Mouse (Mus musculus) T-cell, adult 66 days (primary cell): ENCODE measurements around the gene Trim30b. TPM values are rescaled to one million over a fixed set of nuclear protein-coding genes. Genes with fewer than 3 reads are reported as not detected.

Experiments
- total RNA-seq, 2 experiments: library from RNA; stranded (reverse); gene quantifications; 3 replicates in 1 of 2; 4 replicates in 1 of 2; pipeline ENCODE4 v1.2.4; 2023

Gene Trim30b
- total RNA-seq, result under 1 TPM; 0.35 to 0.36 TPM

DNA sequence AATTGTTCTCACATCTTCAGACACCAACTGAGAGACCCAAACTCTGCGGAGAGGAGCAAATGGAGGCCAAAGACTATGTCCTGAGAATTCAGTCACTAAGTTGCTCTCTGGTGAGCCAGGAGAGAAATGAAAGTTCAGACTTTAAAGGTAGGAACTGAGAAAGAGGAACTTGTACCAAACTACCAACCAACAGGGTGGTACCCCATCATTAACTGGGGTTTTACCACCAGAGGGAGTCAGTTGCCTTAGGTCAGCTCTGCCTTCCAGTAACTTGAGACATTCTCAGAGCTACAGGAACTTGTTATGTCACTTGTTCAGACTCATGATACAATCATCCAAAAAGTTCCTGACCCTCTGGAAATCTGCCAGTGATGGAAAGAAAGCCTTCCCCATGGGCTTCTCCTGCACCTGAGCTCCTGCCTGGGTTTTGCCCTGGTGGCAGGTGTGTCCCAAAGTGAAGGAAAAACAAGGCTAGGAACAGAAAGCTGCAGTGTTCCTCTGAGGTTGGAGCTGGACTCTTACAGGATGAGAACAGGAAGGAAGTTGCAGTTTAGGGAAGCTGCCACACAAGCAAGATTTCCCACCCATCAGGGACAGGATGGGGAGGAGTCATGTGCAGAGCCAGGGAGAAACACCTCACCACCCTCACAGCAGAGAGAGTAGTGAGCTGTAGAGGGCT lies at the start of gene Trim30b:
Trim30b (minus strand) TSS at position 149 of the 679 bp plus-strand sequence.

DNA sequence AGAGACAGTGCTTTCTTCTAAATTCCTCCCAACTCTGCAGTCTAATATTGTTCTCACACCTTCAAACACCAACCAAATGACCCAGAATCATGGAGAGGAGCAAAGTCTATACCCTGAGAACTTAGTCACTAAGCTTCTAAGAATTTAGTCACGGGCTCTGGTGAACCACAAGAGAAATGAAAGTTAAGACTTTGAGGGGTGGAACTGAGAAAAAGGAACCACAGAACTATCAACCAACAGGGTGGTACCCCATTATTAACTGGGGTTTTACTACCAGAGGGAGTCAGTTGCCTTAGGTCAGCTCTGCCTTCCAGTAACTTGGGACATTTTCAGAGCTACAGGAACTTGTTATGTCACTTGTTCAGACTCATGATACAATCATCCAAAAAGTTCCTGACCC lies 31.0 kb upstream of the Trim30b start, which contains the start of gene Trim30c:
Trim30c (minus strand) TSS at position 140 of the 400 bp plus-strand sequence.

DNA sequence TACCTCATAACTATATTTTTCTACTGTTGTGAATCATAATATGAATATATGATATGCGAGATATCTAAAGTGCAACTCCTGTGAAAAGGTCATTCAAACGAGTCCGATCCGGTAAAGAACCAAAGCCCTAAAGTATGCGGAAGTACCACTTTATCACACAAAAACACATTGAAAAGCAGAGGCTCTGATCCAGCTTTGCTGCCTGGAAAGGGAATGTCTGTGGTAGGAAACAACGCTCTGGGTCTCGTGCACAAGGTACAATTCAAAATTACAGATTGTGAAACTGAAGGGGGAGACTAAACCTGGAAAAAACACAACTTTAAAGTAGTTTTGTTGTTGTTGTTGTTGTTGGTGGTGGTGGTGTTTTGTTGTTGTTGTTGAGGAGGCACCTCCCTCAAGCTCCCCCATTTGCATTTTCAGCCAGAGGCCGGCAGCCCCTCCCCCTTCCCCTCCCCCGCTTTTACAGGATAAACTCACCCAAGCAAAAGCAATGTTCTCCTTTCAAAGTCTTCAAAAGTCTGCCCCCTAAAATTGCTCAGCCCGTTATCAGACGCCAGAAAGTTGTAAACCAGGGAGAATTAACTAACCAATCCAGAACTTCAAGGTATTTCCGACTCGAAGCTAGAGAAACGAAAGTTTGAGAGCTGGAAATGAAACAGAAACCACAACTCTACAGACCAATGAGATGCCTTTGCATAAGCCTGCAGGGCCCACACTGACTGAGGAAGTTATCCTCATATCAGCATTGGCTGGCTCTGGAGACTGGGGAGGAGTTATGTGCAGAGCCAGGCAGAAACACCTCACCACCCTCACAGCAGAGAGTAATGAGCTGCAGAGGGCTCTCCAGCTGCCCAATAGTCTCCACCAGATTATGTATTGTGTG lies 16.7 kb downstream of the Trim30b start, which contains the start of gene Trim12c:
Trim12c (minus strand) TSS at position 646 of the 883 bp plus-strand sequence.

DNA sequence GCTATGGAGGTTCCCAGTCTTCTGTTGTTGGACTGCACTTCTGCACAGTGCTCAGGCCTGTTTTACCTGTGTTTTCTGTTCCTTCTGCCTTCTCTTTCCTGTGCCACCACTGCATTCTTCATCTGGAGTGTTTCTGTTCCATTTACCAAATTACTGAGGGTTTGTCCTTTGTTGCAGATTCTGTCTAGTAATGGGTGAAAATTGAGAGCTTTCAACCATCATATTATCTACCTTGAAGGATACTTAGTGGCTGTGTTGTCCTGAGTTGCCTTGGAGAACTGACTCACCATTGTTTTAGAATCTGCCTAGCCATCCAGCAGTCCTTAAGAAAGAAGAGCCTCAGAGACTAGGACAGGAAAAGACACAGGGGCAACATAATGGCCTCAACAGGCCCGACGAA lies 40.5 kb downstream of the Trim30b start, which contains the start of gene Trim34b:
Trim34b (plus strand) TSS at position 301 of the 400 bp plus-strand sequence.

DNA sequence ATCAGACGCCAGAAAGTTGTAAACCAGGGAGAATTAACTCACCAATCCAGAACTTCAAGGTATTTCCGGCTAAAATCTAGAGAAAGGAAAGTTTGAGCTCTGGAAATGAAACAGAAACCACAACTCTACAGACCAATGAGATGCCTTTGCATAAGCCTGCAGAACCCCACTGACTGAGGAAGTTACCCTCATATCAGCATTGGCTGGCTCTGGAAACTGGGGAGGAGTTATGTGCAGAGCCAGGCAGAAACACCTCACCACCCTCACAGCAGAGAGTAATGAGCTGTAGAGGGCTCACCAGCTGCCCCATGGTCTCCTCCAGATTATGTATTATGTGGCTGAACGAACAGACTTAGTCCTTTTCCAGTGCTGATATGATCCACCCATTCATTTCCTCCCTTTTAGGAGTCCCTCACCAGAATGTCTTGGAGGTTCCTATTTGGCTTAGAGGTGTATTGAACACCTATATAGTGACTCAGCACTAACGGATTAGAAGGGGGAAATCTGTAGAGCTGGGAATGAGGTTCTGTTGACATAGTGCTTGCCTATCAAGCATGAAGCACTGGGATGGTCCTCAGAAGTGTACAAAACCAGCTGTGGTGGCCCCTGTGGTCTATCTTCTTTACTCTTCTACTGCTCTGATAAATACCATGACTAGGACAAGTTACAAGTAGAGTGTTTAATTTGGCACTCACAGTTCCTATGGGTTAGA lies 54.2 kb downstream of the Trim30b start, which contains the start of gene Trim12a:
Trim12a (minus strand) TSS at position 98 of the 712 bp plus-strand sequence.

Other genes with a start within 250 kb of the Trim30b start
- not detected for gene Ubqln5, start 240.1 kb downstream of the Trim30b start, total RNA-seq
- not detected for gene Olfr643, start 232.5 kb downstream of the Trim30b start, total RNA-seq
- not detected for gene Ubqln3, start 226.6 kb downstream of the Trim30b start, total RNA-seq
- gene Ubqlnl, start 219.3 kb downstream of the Trim30b start, total RNA-seq, result not detected
- not detected for gene Olfm5, start 205.1 kb downstream of the Trim30b start, total RNA-seq
- gene Olfr648, start 186.5 kb downstream of the Trim30b start, total RNA-seq, result not detected
- gene Olfr649, start 173.9 kb downstream of the Trim30b start, total RNA-seq, result not detected
- not detected for gene Trim6, start 151.1 kb downstream of the Trim30b start, total RNA-seq
- 10 to 100 TPM; 26.0 to 33.9 TPM for gene Trim34a, start 125.4 kb downstream of the Trim30b start, total RNA-seq
- 10 to 100 TPM; 21.2 to 25.5 TPM for gene Trim5, start 81.8 kb downstream of the Trim30b start, total RNA-seq
- 100 to 1,000 TPM in 1 of 2 experiments, 10 to 100 TPM in 1; 98.4 to 109 TPM for gene Trim12a, start 54.4 kb downstream of the Trim30b start, total RNA-seq
- 1 to 10 TPM; 2.4 to 2.7 TPM for gene Trim34b, start 40.4 kb downstream of the Trim30b start, total RNA-seq
- 10 to 100 TPM; 43.4 to 51.9 TPM for gene Trim12c, start 16.5 kb downstream of the Trim30b start, total RNA-seq
- gene Trim30c, start 31.0 kb upstream of the Trim30b start, total RNA-seq, result 1 to 10 TPM; 3.1 to 4.3 TPM
- 10 to 100 TPM; 66.0 to 74.1 TPM for gene Trim30a, start 95.3 kb upstream of the Trim30b start, total RNA-seq
- 10 to 100 TPM in 1 of 2 experiments, 1 to 10 TPM in 1; 8.6 to 10.6 TPM for gene Trim30d, start 138.0 kb upstream of the Trim30b start, total RNA-seq
- gene Olfr651, start 180.2 kb upstream of the Trim30b start, total RNA-seq, result not detected
- not detected for gene Olfr652, start 191.0 kb upstream of the Trim30b start, total RNA-seq
- gene Olfr653, start 207.4 kb upstream of the Trim30b start, total RNA-seq, result not detected
- gene Olfr654, start 217.1 kb upstream of the Trim30b start, total RNA-seq, result not detected
- gene Olfr655, start 231.9 kb upstream of the Trim30b start, total RNA-seq, result under 1 TPM in 1 of 2 experiments, not detected in 1; 0.44 TPM
- not detected for gene Olfr656, start 244.1 kb upstream of the Trim30b start, total RNA-seq